Mouse (Mus musculus) ES-Bruce4 (cell line): ENCODE results near the gene Pip4k2a.

ENCODE experiments used
- CTCF ChIP-seq: IDR thresholded peaks from one replicate; pipeline ENCODE4 v1.8.1; 2011; ENCODE audit warnings: low read depth, low read length
- POLR2A ChIP-seq: IDR thresholded peaks from one replicate; pipeline ENCODE4 v1.8.1; 2011; ENCODE audit warnings: low read length; ENCODE audit not compliant: insufficient read depth

- TF ChIP-seq CTCF (no peak), POLR2A (no peak)
These were observed 107.5 kb downstream of the Pip4k2a start for GRCm38 (mm10) chr2:18890227-18891001.
